Mouse (Mus musculus) forebrain, embryonic 14.5 days (tissue): ENCODE data around the gene Taz. TPM values are rescaled to one million over a fixed set of nuclear protein-coding genes. Genes with fewer than 3 reads are reported as not detected.

ENCODE experiments used
- ATAC-seq: fragments of 200-750 bp; cut with Nextera tagmentation; 2 replicates; pipeline ENCODE4 v1.8.0; 2017; ENCODE audit warnings: mild to moderate bottlenecking, moderate library complexity
- DNase-seq: peaks from one replicate; pipeline ENCODE4 v3.0.0-alpha.2; 2015; ENCODE audit warnings: low spot score
- H3K27ac ChIP-seq: fragments of 300-500 bp; sonication (generic); 2 replicates; pipeline ENCODE4 v1.5.1; 2014; ENCODE audit warnings: low read depth, mild to moderate bottlenecking, control low read depth, low read length, moderate library complexity
- H3K27me3 ChIP-seq: fragments of 300-500 bp; sonication (generic); replicated peaks from 2 replicates; pipeline ENCODE4 v1.6.1; 2014; ENCODE audit warnings: low read length, control low read depth, mixed read lengths; ENCODE audit not compliant: control insufficient read depth, insufficient read depth
- H3K36me3 ChIP-seq: fragments of 300-500 bp; sonication (generic); 2 replicates; pipeline ENCODE4 v1.6.1; 2014; ENCODE audit warnings: low read length, control low read depth; ENCODE audit not compliant: control insufficient read depth, insufficient read depth
- H3K4me1 ChIP-seq: fragments of 300-500 bp; sonication (generic); 2 replicates; pipeline ENCODE4 v1.6.1; 2014; ENCODE audit warnings: antibody characterized with exemption, low read length, control low read depth; ENCODE audit not compliant: control insufficient read depth, insufficient read depth
- H3K4me2 ChIP-seq: fragments of 300-500 bp; sonication (generic); 2 replicates; pipeline ENCODE4 v1.6.1; 2014; ENCODE audit warnings: mild to moderate bottlenecking, control low read depth, low read length
- H3K4me3 ChIP-seq: fragments of 300-500 bp; sonication (generic); 2 replicates; pipeline ENCODE4 v1.5.1; 2014; ENCODE audit warnings: low read depth, low read length, control low read depth
- H3K9ac ChIP-seq: fragments of 300-500 bp; sonication (generic); 2 replicates; pipeline ENCODE4 v1.6.1; 2014; ENCODE audit warnings: mild to moderate bottlenecking, low read length, control low read depth, moderate library complexity
- H3K9me3 ChIP-seq: fragments of 300-500 bp; sonication (generic); replicated peaks from 2 replicates; pipeline ENCODE4 v1.6.1; 2016; ENCODE audit warnings: low read length, control low read depth, mixed read lengths; ENCODE audit not compliant: control insufficient read depth
- WGBS: fragments of 180-500 bp; shearing (Covaris S2); extraction: QIAGEN DNeasy Blood & Tissue Kit; methylation state at CpG from one replicate; pipeline ENCODE4 v1.1.7; 2014; 5-methylcytosine and 5-hydroxymethylcytosine counted together
- polyA plus RNA-seq: library from polyadenylated mRNA; unstranded; fragments of >200 nt; fragmentation: Nextera tagmentation; extraction: Ambion mirVana; gene quantifications from 2 replicates; pipeline ENCODE4 v1.2.1, GENCODE M21; 2014

Taz gene
- polyA plus RNA-seq, 1 experiment from 2014 or later, result 65.0 TPM

DNA sequence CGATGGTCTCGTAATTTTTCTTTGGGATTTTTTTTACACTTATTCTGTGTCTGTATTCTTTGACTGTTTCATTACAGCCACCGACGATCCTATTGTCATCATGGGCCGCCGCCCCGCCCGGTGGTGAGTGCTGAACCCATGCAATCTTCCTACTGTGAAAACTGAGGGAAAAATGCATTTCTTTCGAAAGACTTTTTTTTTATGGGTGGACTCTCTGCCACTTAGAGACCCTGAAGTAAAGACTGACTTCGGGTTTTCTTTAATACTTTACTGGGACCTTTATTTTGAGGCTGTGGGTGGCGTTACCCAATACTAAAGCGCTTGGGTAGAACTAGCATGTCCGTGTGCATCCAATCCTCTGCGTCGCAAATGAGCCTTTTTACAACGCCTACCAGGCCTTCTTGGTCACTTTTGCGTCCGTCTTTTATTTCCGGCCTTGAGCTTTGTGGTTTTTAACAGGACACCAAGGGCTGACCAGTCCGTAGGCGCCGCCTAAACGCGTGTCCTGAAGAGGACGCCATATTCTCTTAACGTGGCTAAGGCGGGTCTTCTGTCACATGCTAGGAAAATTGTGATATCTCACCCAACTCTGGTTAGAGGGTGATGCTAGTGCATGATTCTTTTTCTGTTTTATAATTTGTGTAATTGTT is 10.7 kb upstream of the Taz start:
- Histone ChIP-seq H3K4me3 (peak overlapping the region; percentile 50), H3K27ac (no peak overlapping the region), H3K9me3 (no peaks in the 10 kb centered on the region), H3K9ac (peak overlapping the region; percentile 74), H3K36me3 (peaks cover 8% of the 10 kb centered on the region; the same call in 1 of the 2 replicates), H3K27me3 (no peaks in the 10 kb centered on the region), H3K4me1 (no peaks in the 10 kb centered on the region), H3K4me2 (peak overlapping the region; percentile 63)
- peak; percentile 21 for DNase-seq
- ATAC-seq, result 0 out of 2 replicates have a peak, but pooled peaks have one; percentile 1
- WGBS, result 37% methylated on average over 27 of the region's 27 CpGs

DNA sequence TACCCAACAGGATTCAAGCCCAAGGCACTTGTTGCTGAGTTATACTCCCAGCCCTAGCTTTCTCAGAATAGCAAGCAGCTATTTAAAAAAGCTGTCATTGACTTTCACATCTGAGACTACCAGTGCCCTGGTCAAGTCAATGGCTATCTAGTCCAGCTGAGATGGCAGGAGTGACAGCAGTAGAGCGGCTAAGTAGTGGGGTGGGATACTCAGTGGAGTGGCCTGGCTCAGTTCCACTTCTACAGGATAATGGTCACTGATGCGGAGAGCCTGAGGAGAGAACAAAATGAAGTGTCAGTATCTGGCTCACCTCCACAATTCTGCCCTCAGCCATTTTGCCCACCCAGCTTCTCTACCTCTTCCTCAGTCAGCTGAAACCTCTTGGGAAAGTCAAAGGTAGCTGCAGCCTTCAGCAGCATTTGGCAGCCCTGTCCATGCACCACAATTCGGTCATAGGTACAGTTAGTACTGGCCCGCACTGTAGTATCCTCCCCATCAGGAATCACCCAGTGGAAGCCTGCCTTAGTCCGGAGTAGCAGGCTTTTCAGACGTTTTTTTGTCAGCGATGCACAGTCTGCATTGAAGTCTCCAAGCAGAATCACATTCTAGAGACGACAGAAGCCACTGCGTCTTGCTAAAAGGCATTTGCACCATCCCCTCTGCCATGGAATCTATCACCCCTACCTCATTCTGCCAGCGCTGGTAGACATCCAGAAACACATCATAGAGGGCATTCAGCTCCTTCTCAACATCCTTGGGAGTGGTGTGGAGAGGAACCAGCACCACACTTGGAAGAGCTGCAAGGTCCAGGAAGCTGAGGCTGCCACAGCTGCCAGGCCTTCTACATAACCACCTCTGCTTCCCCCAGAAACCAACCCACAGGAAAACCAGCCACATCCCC is 8.0 kb upstream of the Taz start:
- H3K9ac ChIP-seq, result no peak overlapping the region
- no peak overlapping the region for H3K4me3 ChIP-seq
- ATAC-seq (no peak), DNase-seq (no peak)
- H3K36me3 ChIP-seq, result peaks cover 8% of the 10 kb centered on the region; the same call in 1 of the 2 replicates
- no peaks in the 10 kb centered on the region for H3K27me3 ChIP-seq
- no peak overlapping the region for H3K27ac ChIP-seq
- H3K4me1 ChIP-seq, result no peaks in the 10 kb centered on the region
- H3K9me3 ChIP-seq, result no peaks in the 10 kb centered on the region
- 36% methylated on average over 10 of the region's 10 CpGs for WGBS
- no peak overlapping the region for H3K4me2 ChIP-seq

DNA sequence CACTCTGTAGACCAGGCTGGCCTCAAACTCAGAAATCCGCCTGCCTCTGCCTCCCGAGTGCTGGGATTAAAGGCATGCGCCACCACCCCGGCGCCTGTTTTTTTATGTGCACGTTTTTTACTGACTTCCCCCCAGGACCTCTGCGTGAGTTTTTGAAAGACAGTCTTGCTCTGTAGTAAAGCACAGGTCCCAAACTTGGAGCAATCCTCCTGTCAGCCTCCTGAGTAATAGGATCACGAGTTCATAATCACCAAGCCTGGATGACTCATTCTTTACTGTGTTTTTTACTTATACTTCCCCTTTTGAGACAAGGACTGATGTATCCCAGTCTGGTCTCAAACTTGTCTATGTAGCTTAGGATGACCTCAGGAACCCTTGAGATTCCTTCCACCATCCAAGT is 3.8 kb upstream of the Taz start:
- WGBS, result 73% methylated on average over 8 of the region's 8 CpGs
- Histone ChIP-seq H3K9ac (no peak overlapping the region), H3K27ac (no peak overlapping the region)

DNA sequence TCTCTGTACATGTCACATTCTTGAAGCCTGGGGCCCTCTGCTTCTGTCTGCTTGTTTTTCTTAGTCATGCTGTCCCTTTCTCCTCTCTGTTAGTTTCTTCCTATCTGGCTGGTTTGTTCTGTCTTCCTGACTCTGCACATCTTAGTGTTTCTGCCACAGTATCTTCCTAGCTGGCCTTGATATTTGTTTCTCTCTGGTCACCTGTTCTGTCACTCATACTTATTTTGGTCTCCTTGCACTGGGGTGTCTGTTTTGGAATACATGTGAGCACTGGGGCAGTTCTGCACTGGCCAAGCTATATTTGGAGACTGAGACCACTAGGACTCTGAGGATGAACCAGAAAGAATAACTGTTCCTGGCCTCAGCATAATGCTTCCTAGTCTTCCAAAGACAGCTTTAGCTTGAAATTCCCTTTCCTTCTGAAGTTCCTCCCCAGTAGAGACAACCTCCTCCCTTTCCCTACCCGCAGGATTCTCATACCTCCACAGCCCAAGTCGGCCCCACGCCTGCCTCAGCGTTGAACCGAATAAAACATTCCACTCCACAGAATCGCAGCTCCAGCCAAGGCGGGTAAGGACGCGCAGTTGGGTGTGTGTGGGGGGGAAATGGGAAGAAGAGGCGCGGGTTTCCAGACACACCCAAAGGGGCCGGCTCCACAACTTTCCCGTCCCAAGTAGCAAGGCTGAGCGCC is 526 bp upstream of the Taz start:
- no peak for ATAC-seq
- Histone ChIP-seq H3K4me3 (peak overlapping the region; percentile 49), H3K4me2 (peak overlapping the region; percentile 70), H3K9ac (peak overlapping the region; percentile 75), H3K4me1 (peaks cover 4% of the 10 kb centered on the region; the same call in 1 of the 2 replicates), H3K9me3 (no peaks in the 10 kb centered on the region), H3K27ac (no peak overlapping the region), H3K36me3 (no peaks in the 10 kb centered on the region), H3K27me3 (no peaks in the 10 kb centered on the region)
- no peak for DNase-seq
- 21% methylated on average over 14 of the region's 14 CpGs for WGBS

More for the DNA sequence above, 3.8 kb upstream of the Taz start:
- DNase-seq, result no peak
- Histone ChIP-seq H3K4me1 (no peaks in the 10 kb centered on the region), H3K27me3 (no peaks in the 10 kb centered on the region), H3K4me3 (no peak overlapping the region), H3K9me3 (no peaks in the 10 kb centered on the region), H3K36me3 (peaks cover 5% of the 10 kb centered on the region; the same call in 1 of the 2 replicates), H3K4me2 (no peak overlapping the region)
- no peak for ATAC-seq

DNA sequence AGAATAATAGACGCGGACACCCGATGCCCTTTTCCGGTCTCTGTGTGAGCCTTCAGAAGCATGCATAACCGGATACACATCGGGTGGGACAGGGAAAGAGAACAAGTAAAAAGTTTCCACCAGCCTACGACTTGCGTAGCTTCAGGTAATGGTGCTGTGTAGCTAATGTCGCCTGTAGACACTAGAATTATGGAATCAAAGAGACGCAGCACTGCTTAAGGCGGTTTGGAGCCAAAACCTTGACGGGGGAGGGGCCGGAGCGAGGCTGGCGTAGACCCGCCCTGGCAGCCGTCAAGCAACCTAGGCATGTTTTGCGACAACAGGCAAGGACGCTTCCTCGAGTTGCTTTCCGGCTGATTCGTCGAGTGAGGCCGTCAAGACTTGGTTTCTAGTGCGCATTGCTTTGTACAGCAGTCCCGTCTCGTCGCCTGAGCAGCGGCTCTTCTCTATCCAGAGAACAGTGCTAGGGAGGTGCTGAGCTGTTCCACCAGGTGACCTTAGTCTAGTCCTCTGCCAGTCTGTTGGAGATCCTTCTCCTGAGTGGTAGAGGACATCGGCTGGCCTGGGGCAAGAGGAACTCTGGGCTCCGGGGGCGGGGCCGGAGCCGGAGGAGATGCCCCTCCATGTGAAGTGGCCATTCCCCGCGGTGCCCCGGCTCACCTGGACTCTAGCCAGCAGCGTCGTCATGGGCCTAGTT is 831 bp downstream of the Taz start:
- ATAC-seq, result peak; percentile 89
- Histone ChIP-seq H3K9me3 (no peaks in the 10 kb centered on the region), H3K4me3 (peak overlapping the region; percentile 49), H3K4me1 (peaks cover 4% of the 10 kb centered on the region; the same call in 1 of the 2 replicates), H3K4me2 (peak overlapping the region; percentile 70), H3K36me3 (no peaks in the 10 kb centered on the region), H3K27ac (peak overlapping the region; percentile 83), H3K9ac (peak overlapping the region; percentile 75), H3K27me3 (no peaks in the 10 kb centered on the region)
- WGBS, result 31% methylated on average over 39 of the region's 39 CpGs
- peak; percentile 95 for DNase-seq

DNA sequence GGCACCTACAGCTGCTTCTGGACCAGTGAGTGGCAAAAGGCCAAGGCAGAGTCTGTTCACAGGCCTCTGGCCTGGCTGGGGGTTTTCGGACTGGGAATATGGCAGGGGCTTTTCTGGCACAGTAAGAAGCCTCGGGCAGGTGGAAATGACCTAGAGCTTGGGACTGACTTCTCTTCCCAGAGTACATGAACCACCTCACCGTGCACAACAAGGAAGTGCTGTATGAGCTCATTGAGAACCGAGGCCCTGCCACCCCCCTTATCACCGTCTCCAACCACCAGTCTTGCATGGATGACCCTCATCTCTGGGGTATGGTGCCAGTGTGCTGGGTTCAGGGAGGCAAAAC is 1.4 kb downstream of the Taz start:
- DNase-seq (no peak), ATAC-seq (peak; percentile 13; the same call in 1 of the 2 replicates)
- no peaks in the 10 kb centered on the region for H3K27me3 ChIP-seq
- H3K4me3 ChIP-seq, result peak overlapping the region; percentile 49
- peak overlapping the region; percentile 75 for H3K9ac ChIP-seq
- no peaks in the 10 kb centered on the region for H3K9me3 ChIP-seq
- H3K36me3 ChIP-seq, result no peaks in the 10 kb centered on the region
- 50% methylated on average over 5 of the region's 5 CpGs for WGBS
- H3K4me1 ChIP-seq, result peaks cover 4% of the 10 kb centered on the region; the same call in 1 of the 2 replicates
- H3K4me2 ChIP-seq, result peak overlapping the region; percentile 70
- H3K27ac ChIP-seq, result peak overlapping the region; percentile 83; the same call in 1 of the 2 replicates

DNA sequence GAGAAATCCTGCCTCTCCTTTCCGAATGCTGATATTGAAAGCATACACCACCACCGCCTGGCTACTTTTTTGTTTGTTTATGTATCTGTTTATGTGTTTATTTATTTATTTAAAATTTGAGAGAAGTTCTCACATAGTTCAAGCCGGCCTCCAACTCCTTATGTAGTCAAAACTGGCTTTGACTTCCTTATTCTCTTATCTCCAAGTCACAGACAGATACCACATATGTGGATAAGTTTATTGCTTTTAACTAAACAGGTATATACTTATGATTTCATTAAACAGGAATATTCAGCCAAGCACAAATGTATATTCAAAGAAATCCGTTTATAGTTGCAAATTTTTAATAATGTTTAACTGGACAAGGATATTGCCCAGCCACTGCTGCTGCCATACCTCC is 11.7 kb downstream of the Taz start:
- Histone ChIP-seq H3K9me3 (no peaks in the 10 kb centered on the region), H3K4me2 (no peak overlapping the region), H3K9ac (no peak overlapping the region), H3K4me1 (no peaks in the 10 kb centered on the region), H3K27ac (no peak overlapping the region), H3K36me3 (0 out of 2 replicates have a peak, but pooled peaks cover 3% of the 10 kb centered on the region), H3K27me3 (no peaks in the 10 kb centered on the region), H3K4me3 (no peak overlapping the region)
- ATAC-seq (no peak), DNase-seq (no peak)
- WGBS, result 75% methylated on average over 4 of the region's 4 CpGs
